Mouse (Mus musculus): ENCODE measurements around the gene Gm49394. TPM values are rescaled to one million over a fixed set of nuclear protein-coding genes. Genes with fewer than 3 reads are reported as not detected.

Gene Gm49394
- polyA plus RNA-seq, 1 experiment from 2014 or later, result not detected

DNA sequence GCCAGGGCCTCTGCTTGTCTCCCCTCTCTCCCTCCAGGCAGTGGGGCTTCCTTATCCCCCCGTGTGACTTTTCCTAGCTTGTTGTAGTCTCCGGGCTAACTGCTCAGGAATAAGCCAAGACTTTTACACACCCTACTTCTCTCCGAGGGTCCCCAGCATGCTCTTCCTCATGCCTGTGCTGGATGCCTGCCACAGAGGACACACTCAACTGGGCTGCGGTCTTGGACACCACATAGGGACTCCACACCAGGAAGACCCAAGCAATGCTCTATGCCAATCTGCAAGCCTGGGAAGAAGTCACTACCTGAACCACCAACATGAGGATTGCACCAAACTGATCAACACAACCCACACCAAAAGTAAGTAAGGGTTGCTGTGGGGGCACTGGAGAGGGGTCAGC lies 3.6 kb downstream of the Gm49394 start:
- 77% methylated on average over 4 of the region's 4 CpGs for WGBS

GRCm38 (mm10) chr7:142665364-142665763 lies 4.4 kb downstream of the Gm49394 start:
- no peak overlapping the region for H3K4me3 ChIP-seq
- no peak overlapping the region for H3K9ac ChIP-seq
- peaks cover 10% of the 10 kb centered on the region for H3K9me3 ChIP-seq
- no peaks in the 10 kb centered on the region for H3K36me3 ChIP-seq
- peaks cover 14% of the 10 kb centered on the region for H3K4me1 ChIP-seq (replicated peaks)
- H3K4me2 ChIP-seq, result no peak overlapping the region
- H3K27me3 ChIP-seq, result peaks cover 69% of the 10 kb centered on the region
- ATAC-seq (ENCODE audit: low read depth), result no peak
- 58% methylated on average over 5 of the region's 5 CpGs for WGBS
- no peak overlapping the region for H3K27ac ChIP-seq (replicated peaks)

More for the DNA sequence above, 3.6 kb downstream of the Gm49394 start:
- H3K4me3 ChIP-seq, result no peak overlapping the region
- H3K27me3 ChIP-seq, result peaks cover 61% of the 10 kb centered on the region
- ATAC-seq (ENCODE audit: low read depth), result no peak
- H3K4me2 ChIP-seq, result no peak overlapping the region
- no peaks in the 10 kb centered on the region for H3K36me3 ChIP-seq
- H3K9ac ChIP-seq, result no peak overlapping the region
- H3K9me3 ChIP-seq, result peaks cover 12% of the 10 kb centered on the region
- H3K4me1 ChIP-seq (replicated peaks), result peaks cover 7% of the 10 kb centered on the region; the same call in 1 of the 2 replicates
- H3K27ac ChIP-seq (replicated peaks), result no peak overlapping the region

DNA sequence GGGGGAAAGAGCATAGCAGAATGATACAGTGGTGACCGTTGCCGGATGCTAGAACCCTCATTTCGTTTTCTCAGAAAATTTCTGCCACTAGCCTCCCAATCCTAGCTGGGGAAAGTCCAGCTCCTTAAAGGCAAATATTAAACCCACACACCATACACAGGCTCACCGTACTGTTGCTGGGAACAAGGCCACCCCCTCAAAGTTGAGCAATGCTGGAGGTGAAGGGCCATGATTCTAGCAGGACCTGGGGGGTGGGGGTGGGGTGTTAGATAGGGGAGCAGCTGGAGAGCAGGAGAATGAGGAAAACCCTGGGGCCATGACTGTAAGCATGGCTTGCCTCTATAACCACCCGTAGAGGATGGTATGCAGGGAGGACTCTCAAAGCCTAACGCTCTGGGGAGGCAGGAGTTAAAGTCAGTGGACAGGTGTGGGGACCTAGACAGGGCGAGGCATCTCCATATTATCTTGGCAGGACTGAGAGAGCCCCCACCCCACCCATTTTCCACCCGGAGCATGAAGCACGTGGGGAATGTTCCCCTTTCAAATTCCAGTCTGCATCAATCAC lies 5.2 kb downstream of the Gm49394 start:
- H3K36me3 ChIP-seq, result no peaks in the 10 kb centered on the region
- H3K4me2 ChIP-seq, result peak overlapping the region; percentile 44
- ATAC-seq (ENCODE audit: low read depth), result no peak
- 6% methylated on average over 9 of the region's 9 CpGs for WGBS
- H3K9ac ChIP-seq, result no peak overlapping the region
- H3K4me1 ChIP-seq (replicated peaks), result peaks cover 16% of the 10 kb centered on the region
- H3K27ac ChIP-seq (replicated peaks), result no peak overlapping the region
- peaks cover 77% of the 10 kb centered on the region for H3K27me3 ChIP-seq
- H3K9me3 ChIP-seq, result peaks cover 2% of the 10 kb centered on the region; the same call in 1 of the 2 replicates
- peak overlapping the region; percentile 25; the same call in 1 of the 2 replicates for H3K4me3 ChIP-seq

DNA sequence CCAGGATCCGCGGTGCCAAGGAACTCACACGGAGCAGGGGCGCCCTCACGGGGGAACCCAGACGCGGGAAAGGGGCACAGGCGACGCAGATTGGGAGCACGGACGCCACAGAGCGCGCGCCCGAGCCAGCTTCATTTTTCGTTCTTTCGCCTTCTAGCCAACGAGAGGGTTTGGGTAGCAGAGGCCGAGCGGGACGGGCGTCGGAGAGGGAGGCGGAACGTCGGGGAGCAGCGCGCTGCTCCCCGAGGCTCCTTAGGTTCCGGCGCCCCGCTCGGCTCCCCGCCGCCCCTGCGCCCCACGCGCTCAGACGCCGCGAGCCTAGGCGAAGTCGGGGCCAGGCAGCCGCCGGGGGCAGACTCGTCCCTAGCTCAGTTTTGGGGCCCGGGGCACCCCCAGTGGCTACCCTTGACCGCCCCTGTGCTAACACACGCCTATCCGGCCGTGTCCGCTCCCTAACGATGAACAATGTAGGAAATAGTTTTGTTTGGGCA lies 5.8 kb downstream of the Gm49394 start:
- Histone ChIP-seq H3K27ac (replicated peaks) (no peak overlapping the region), H3K4me1 (replicated peaks) (peaks cover 21% of the 10 kb centered on the region), H3K36me3 (no peaks in the 10 kb centered on the region), H3K4me2 (peak overlapping the region; percentile 44), H3K4me3 (peak overlapping the region; percentile 25), H3K27me3 (peaks cover 83% of the 10 kb centered on the region), H3K9ac (peak overlapping the region; percentile 58), H3K9me3 (no peaks in the 10 kb centered on the region)
- ATAC-seq (ENCODE audit: low read depth), result no peak
- under 1% methylated on average over 53 of the region's 53 CpGs for WGBS

DNA sequence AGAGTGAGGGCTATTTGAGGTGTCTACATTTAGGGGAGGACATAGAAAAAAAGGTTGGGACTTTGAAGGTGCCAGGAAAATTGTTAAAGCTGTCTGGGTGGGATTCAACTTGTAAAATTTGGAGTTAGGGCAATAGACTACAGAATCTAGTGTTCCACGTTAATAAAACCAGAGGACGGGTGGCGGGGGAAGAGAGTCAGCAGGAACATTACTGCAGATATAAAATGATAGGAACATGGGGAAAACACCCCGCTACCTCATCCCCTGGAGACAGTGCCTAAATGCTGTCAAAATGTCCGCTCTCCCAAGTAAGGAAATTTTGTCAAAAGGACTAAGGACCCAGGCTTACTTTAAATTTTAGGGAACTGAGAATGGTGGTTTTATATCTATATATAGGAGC lies 6.6 kb downstream of the Gm49394 start:
- Histone ChIP-seq H3K4me3 (no peak overlapping the region), H3K9ac (no peak overlapping the region), H3K4me2 (no peak overlapping the region), H3K27ac (replicated peaks) (no peak overlapping the region), H3K4me1 (replicated peaks) (peaks cover 29% of the 10 kb centered on the region), H3K27me3 (peaks cover 91% of the 10 kb centered on the region), H3K36me3 (no peaks in the 10 kb centered on the region), H3K9me3 (no peaks in the 10 kb centered on the region)
- 10% methylated on average over 5 of the region's 5 CpGs for WGBS
- no peak for ATAC-seq (ENCODE audit: low read depth)

DNA sequence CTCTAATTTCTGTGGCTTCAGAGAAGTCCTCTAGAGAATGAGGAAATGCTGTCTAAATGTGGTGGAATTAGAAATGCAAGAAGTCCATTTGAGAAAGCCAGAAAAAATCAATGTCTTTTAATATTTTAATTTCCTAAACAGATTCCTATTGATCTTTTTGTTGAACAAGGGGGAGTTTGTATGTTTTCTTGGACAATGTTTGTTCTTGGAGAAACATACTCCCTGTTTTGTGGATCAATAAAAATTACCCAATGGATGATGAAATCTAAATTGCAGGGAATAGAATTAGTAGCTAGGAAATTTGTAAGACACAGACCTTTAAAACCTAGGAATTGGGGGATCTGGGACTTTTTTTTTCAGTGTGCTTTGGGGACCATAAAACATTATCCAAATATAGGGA lies 7.9 kb downstream of the Gm49394 start:
- H3K27ac ChIP-seq (replicated peaks), result no peak overlapping the region
- no peak overlapping the region for H3K4me2 ChIP-seq
- ATAC-seq (ENCODE audit: low read depth), result no peak
- no peaks in the 10 kb centered on the region for H3K9me3 ChIP-seq
- H3K36me3 ChIP-seq, result no peaks in the 10 kb centered on the region
- peaks cover 33% of the 10 kb centered on the region for H3K4me1 ChIP-seq (replicated peaks)
- H3K9ac ChIP-seq, result no peak overlapping the region
- H3K27me3 ChIP-seq, result peaks cover 100% of the 10 kb centered on the region
- no peak overlapping the region for H3K4me3 ChIP-seq

- ATAC-seq (ENCODE audit: low read depth), result no peak
- WGBS, result under 1% methylated on average over 25 of the region's 25 CpGs
- peaks cover 33% of the 10 kb centered on the region for H3K4me1 ChIP-seq (replicated peaks)
- peak overlapping the region; percentile 36 for H3K4me3 ChIP-seq
- H3K9ac ChIP-seq, result peak overlapping the region; percentile 58
- H3K4me2 ChIP-seq, result peak overlapping the region; percentile 52
- H3K36me3 ChIP-seq, result no peaks in the 10 kb centered on the region
- H3K27ac ChIP-seq (replicated peaks), result peak overlapping the region; percentile 59; the same call in 1 of the 2 replicates
- H3K9me3 ChIP-seq, result no peaks in the 10 kb centered on the region
- peaks cover 100% of the 10 kb centered on the region for H3K27me3 ChIP-seq
Observed at GRCm38 (mm10) chr7:142661046-142661445, 8.7 kb downstream of the Gm49394 start.

DNA sequence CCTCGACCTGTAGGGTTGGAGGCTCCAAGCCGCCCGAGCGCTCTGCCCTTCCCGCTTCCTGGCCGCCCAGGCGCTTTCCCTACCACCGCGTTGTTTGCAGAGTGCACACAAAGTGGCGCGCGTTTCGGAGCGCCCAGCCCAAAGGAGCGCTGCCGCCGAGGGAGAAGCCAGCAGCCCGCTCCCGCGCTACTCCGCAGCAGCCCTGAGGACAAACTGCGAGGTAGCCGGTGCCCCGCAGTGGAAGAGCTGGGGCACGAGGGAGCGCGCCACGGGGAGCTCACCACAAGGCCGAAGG lies 9.1 kb downstream of the Gm49394 start:
- Histone ChIP-seq H3K36me3 (no peaks in the 10 kb centered on the region), H3K4me1 (replicated peaks) (peaks cover 33% of the 10 kb centered on the region), H3K4me3 (peak overlapping the region; percentile 36), H3K4me2 (peak overlapping the region; percentile 52), H3K27ac (replicated peaks) (peak overlapping the region; percentile 59), H3K27me3 (peaks cover 100% of the 10 kb centered on the region), H3K9ac (peak overlapping the region; percentile 58), H3K9me3 (no peaks in the 10 kb centered on the region)
- no peak for ATAC-seq (ENCODE audit: low read depth)
- under 1% methylated on average over 29 of the region's 29 CpGs for WGBS

GRCm38 (mm10) chr7:142659767-142660650 lies 9.7 kb downstream of the Gm49394 start:
- Histone ChIP-seq H3K4me1 (replicated peaks) (peaks cover 33% of the 10 kb centered on the region), H3K36me3 (no peaks in the 10 kb centered on the region), H3K4me3 (peak overlapping the region; percentile 36), H3K9ac (peak overlapping the region; percentile 64), H3K4me2 (peak overlapping the region; percentile 52), H3K9me3 (no peaks in the 10 kb centered on the region), H3K27ac (replicated peaks) (peak overlapping the region; percentile 59), H3K27me3 (peaks cover 100% of the 10 kb centered on the region)
- under 1% methylated on average over 43 of the region's 43 CpGs for WGBS
- ATAC-seq (ENCODE audit: low read depth), result peak; percentile 37; the same call in 1 of the 2 replicates

GRCm38 (mm10) chr7:142659181-142659681 lies 10.5 kb downstream of the Gm49394 start:
- peak overlapping the region; percentile 52; the same call in 1 of the 2 replicates for H3K27ac ChIP-seq (replicated peaks)
- peak overlapping the region; percentile 36 for H3K4me3 ChIP-seq
- H3K4me2 ChIP-seq, result peak overlapping the region; percentile 52
- no peaks in the 10 kb centered on the region for H3K9me3 ChIP-seq
- 1% methylated on average over 57 of the region's 70 CpGs for WGBS
- ATAC-seq (ENCODE audit: low read depth), result peak; percentile 40
- no peaks in the 10 kb centered on the region for H3K36me3 ChIP-seq
- peaks cover 100% of the 10 kb centered on the region for H3K27me3 ChIP-seq
- peaks cover 32% of the 10 kb centered on the region for H3K4me1 ChIP-seq (replicated peaks)
- peak overlapping the region; percentile 64 for H3K9ac ChIP-seq

DNA sequence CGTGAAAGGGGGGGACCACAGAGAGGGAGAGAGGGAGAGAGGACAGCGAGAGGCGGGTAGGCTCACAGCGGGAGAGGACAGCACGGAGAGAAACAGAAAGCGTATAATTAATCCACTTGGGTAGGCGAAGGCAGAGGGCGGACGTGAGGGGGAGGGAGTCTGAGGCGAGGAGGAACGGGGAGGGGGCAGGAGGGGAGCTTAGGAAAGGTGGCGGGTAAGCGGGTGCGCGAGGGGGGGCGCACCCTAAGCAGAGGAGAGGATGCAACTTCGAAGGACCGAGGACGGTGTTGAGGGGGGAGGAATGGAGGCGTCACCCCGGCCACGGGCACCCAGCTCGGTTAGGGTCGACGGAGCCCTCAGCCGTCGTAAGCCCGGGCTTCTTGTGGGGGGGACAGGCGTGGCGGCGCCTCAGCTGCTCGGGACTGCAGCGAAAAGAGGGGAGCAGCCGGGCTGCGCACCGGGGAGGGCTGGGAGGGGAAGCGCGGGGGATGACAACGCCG lies 11.0 kb downstream of the Gm49394 start:
- Histone ChIP-seq H3K27ac (replicated peaks) (peak overlapping the region; percentile 52; the same call in 1 of the 2 replicates), H3K4me3 (peak overlapping the region; percentile 36), H3K36me3 (no peaks in the 10 kb centered on the region), H3K27me3 (peaks cover 100% of the 10 kb centered on the region), H3K9ac (peak overlapping the region; percentile 64), H3K4me1 (replicated peaks) (peaks cover 27% of the 10 kb centered on the region), H3K9me3 (no peaks in the 10 kb centered on the region), H3K4me2 (peak overlapping the region; percentile 52)
- 0% methylated on average over 38 of the region's 40 CpGs for WGBS
- ATAC-seq (ENCODE audit: low read depth), result peak; percentile 17
